Mouse (Mus musculus) lung, adult 2 months (tissue): ENCODE results near the gene Epx.

ENCODE experiments used
- CTCF ChIP-seq: fragments of 200-500 bp; IDR thresholded peaks from 2 replicates; pipeline ENCODE4 v1.5.1; 2011; ENCODE audit warnings: mild to moderate bottlenecking, low read length, control low read depth; ENCODE audit not compliant: insufficient read depth
- POLR2A ChIP-seq: fragments of 200-500 bp; IDR thresholded peaks from 2 replicates; pipeline ENCODE4 v1.6.1; 2011; ENCODE audit warnings: low read depth, mild to moderate bottlenecking, control low read depth, low read length, borderline replicate concordance; ENCODE audit errors: extremely low read depth

DNA sequence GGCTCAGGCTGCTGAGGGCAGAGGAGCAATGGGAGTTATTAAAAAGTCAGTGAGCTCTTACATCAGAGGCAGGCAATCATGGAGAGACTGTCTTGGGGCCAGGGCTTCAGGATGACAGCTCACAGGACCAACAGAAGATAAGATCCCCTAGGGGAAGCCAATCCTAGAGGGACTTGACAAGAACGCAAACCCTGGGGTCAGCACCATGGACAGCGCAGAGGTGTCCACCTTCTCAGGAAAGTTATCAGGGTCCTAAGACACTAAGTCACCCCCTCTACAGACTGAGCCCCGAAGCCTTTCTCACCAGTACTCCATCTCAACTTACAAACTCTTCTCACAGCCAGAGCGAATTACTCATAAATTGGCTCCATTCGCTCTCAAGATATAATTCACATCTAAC is 45.6 kb upstream of the Epx start, which contains the start of gene Olfr464:
- TF ChIP-seq CTCF = no peak
- TF ChIP-seq POLR2A = no peak
